In the genomic region with DNA sequence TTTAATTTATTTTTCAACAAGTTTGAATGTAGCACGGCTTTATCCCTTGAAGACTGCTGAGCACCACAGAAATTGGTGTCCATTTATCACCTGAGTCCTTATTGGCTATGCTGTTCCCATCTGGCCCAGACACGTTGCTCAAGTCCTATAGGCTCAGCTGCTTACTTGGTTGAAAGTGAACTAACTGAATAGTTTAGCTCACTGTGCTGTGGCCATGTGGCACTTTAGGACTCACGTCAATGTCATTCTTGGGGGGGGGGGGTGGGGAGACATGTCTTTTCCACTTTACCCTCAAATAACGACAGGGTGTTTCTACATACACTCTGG, we compare ENCODE assay signal across 23 mouse cellular contexts.
A peak's percentile ranks its signal among the peaks of the same experiment; 100 is the strongest.
DNase-seq lines count a peak whose midpoint lies in the region; ATAC-seq and TF ChIP-seq lines count a peak whose summit lies in the region.
"Had no signal": no experiment of that assay in that cellular context is flagged by ENCODE, and none has a peak within 500 bp of the region (broad histone marks: within the 10 kb centered on the region; RNA-seq: fewer than 3 reads in every experiment).

No protein-coding gene starts in this region.

- H3K4me1 ChIP-seq in forebrain, embryonic 13.5 days, result no peaks in the 10 kb centered on the region
- no peaks in the 10 kb centered on the region for H3K4me1 ChIP-seq in forebrain, embryonic 11.5 days (replicated peaks; ENCODE audit: control insufficient read depth, insufficient read depth, low read length)
- no peaks in the 10 kb centered on the region for H3K4me1 ChIP-seq in midbrain, embryonic 12.5 days
- no peaks in the 10 kb centered on the region for H3K4me1 ChIP-seq in midbrain, embryonic 15.5 days
- H3K4me1 ChIP-seq in CH12.LX (ENCODE audit: control insufficient read depth in 1 of 2, insufficient read depth in 2 of 2), result peaks cover 4 to 40% of the 10 kb centered on the region in 2 experiments; a peak in 3 of 4 replicates
- no peaks in the 10 kb centered on the region; the same call in 1 of the 2 replicates for H3K4me1 ChIP-seq in hindbrain, embryonic 15.5 days (replicated peaks)
- H3K4me1 ChIP-seq in heart, adult 2 months (ENCODE audit: control insufficient read depth, insufficient read depth, low read length), result no peaks in the 10 kb centered on the region
- H3K4me1 ChIP-seq: embryonic facial prominence, embryonic 12.5 days; embryonic facial prominence, embryonic 15.5 days; forebrain, embryonic 12.5 days had no signal

- in situ Hi-C loops in CH12.LX (cut with MboI; ENCODE audit: low pct_ligation_motif_present, low pct_unique_long_range_greater_than_20kb, low sequenced_read_pairs), result loop anchor here (5.0 kb wide), 1 partner anchor 34 kb away; no protein-coding TSS in a partner anchor

- no peak overlapping the region for H3K4me3 ChIP-seq in forebrain, embryonic 13.5 days
- no peak overlapping the region for H3K4me3 ChIP-seq in forebrain, embryonic 11.5 days (ENCODE audit: low read depth, low read length)
- H3K4me3 ChIP-seq in midbrain, embryonic 12.5 days, result no peak overlapping the region
- no peak overlapping the region for H3K4me3 ChIP-seq in midbrain, embryonic 15.5 days
- peak overlapping the region; percentile 47 to 83 (median 66) for H3K4me3 ChIP-seq in CH12.LX (replicated peaks in 1 of 3; ENCODE audit: low read depth in 2 of 3, low read length in 2 of 3, poor library complexity in 1 of 3)
- H3K4me3 ChIP-seq in hindbrain, embryonic 15.5 days, result no peak overlapping the region
- H3K4me3 ChIP-seq in heart, adult 2 months, result no peak overlapping the region
- H3K4me3 ChIP-seq: embryonic facial prominence, embryonic 12.5 days; embryonic facial prominence, embryonic 15.5 days; forebrain, embryonic 12.5 days had no signal

- H3K36me3 ChIP-seq in forebrain, embryonic 13.5 days (ENCODE audit: poor library complexity, severe bottlenecking), result no peaks in the 10 kb centered on the region
- no peaks in the 10 kb centered on the region for H3K36me3 ChIP-seq in forebrain, embryonic 11.5 days (ENCODE audit: control insufficient read depth, insufficient read depth, low read length)
- H3K36me3 ChIP-seq in midbrain, embryonic 12.5 days, result no peaks in the 10 kb centered on the region
- H3K36me3 ChIP-seq in midbrain, embryonic 15.5 days (replicated peaks), result no peaks in the 10 kb centered on the region
- H3K36me3 ChIP-seq in CH12.LX (replicated peaks in 1 of 2; ENCODE audit: control insufficient read depth in 1 of 2, insufficient read depth in 1 of 2, low read length in 1 of 2), result peaks cover 0 to 16% of the 10 kb centered on the region in 2 experiments
- no peaks in the 10 kb centered on the region for H3K36me3 ChIP-seq in hindbrain, embryonic 15.5 days
- H3K36me3 ChIP-seq in heart, adult 2 months (ENCODE audit: control insufficient read depth, insufficient read depth, low read length), result no peaks in the 10 kb centered on the region
- H3K36me3 ChIP-seq: embryonic facial prominence, embryonic 12.5 days; embryonic facial prominence, embryonic 15.5 days; forebrain, embryonic 12.5 days; G1E had no signal

- TF ChIP-seq POLR2A in CH12.LX (IDR thresholded peaks at IDR 0.05; ENCODE audit: low read depth, low read length), result no peak
- no peak for TF ChIP-seq POLR2A in heart, adult 2 months (IDR thresholded peaks at IDR 0.05; ENCODE audit: insufficient read depth, low read depth, low read length)

- H3K27ac ChIP-seq in forebrain, embryonic 13.5 days, result no peak overlapping the region
- no peak overlapping the region for H3K27ac ChIP-seq in forebrain, embryonic 11.5 days (ENCODE audit: low read depth, low read length)
- no peak overlapping the region for H3K27ac ChIP-seq in midbrain, embryonic 12.5 days (replicated peaks)
- H3K27ac ChIP-seq in midbrain, embryonic 15.5 days, result no peak overlapping the region
- H3K27ac ChIP-seq in CH12.LX (ENCODE audit: insufficient read depth, low read depth), result no peak overlapping the region; the same call in 1 of the 2 replicates
- no peak overlapping the region for H3K27ac ChIP-seq in hindbrain, embryonic 15.5 days (replicated peaks)
- H3K27ac ChIP-seq in heart, adult 2 months, result no peak overlapping the region
- H3K27ac ChIP-seq: embryonic facial prominence, embryonic 12.5 days; embryonic facial prominence, embryonic 15.5 days; forebrain, embryonic 12.5 days had no signal

- no peak overlapping the region for H3K9ac ChIP-seq in forebrain, embryonic 13.5 days
- no peak overlapping the region for H3K9ac ChIP-seq in forebrain, embryonic 11.5 days (ENCODE audit: low read length)
- H3K9ac ChIP-seq in midbrain, embryonic 12.5 days (replicated peaks), result no peak overlapping the region
- H3K9ac ChIP-seq in midbrain, embryonic 15.5 days, result no peak overlapping the region
- peak overlapping the region; percentile 93 for H3K9ac ChIP-seq in CH12.LX (ENCODE audit: insufficient read depth, low read depth)
- no peak overlapping the region for H3K9ac ChIP-seq in hindbrain, embryonic 15.5 days
- no peak overlapping the region for H3K9ac ChIP-seq in heart, adult 2 months (ENCODE audit: low read depth, low read length)
- H3K9ac ChIP-seq: embryonic facial prominence, embryonic 12.5 days; embryonic facial prominence, embryonic 15.5 days; forebrain, embryonic 12.5 days had no signal

- H3K27me3 ChIP-seq in forebrain, embryonic 13.5 days, result no peaks in the 10 kb centered on the region
- no peaks in the 10 kb centered on the region for H3K27me3 ChIP-seq in forebrain, embryonic 11.5 days (ENCODE audit: control insufficient read depth, insufficient read depth, low read length)
- H3K27me3 ChIP-seq in midbrain, embryonic 12.5 days, result no peaks in the 10 kb centered on the region
- no peaks in the 10 kb centered on the region for H3K27me3 ChIP-seq in midbrain, embryonic 15.5 days (replicated peaks)
- H3K27me3 ChIP-seq in CH12.LX (replicated peaks), result no peaks in the 10 kb centered on the region
- no peaks in the 10 kb centered on the region for H3K27me3 ChIP-seq in hindbrain, embryonic 15.5 days
- no peaks in the 10 kb centered on the region for H3K27me3 ChIP-seq in heart, adult 2 months (ENCODE audit: control insufficient read depth, insufficient read depth, low read length)
- H3K27me3 ChIP-seq: embryonic facial prominence, embryonic 12.5 days; embryonic facial prominence, embryonic 15.5 days; forebrain, embryonic 12.5 days had no signal

- no peak for TF ChIP-seq CTCF in CH12.LX (conservative IDR thresholded peaks at IDR 0.05 in 1 of 2, IDR thresholded peaks at IDR 0.05 in 1 of 2; ENCODE audit: low read depth in 2 of 2, low read length in 2 of 2)
- no peak for TF ChIP-seq CTCF in heart, adult 2 months (IDR thresholded peaks at IDR 0.05)

- intact Hi-C loops in heart, adult 2 months (cut with DNase I), result no loop called here

- dilution Hi-C loops in CH12.LX (cut with MboI; ENCODE audit: extremely low pct_ligation_motif_present, extremely low pct_unique_long_range_greater_than_20kb, low sequenced_read_pairs), result no loop called here

- no peak for TF ChIP-seq RAD21 in CH12.LX (IDR thresholded peaks at IDR 0.05; ENCODE audit: low read depth, low read length)

- 55% methylated on average over 4 of the region's 4 CpGs for WGBS in forebrain, embryonic 13.5 days
- 79% methylated on average over 4 of the region's 4 CpGs for WGBS in forebrain, embryonic 11.5 days
- WGBS in midbrain, embryonic 12.5 days, result 78% methylated on average over 4 of the region's 4 CpGs
- 56% methylated on average over 4 of the region's 4 CpGs for WGBS in midbrain, embryonic 15.5 days
- 47% methylated on average over 4 of the region's 4 CpGs for WGBS in hindbrain, embryonic 15.5 days
- 88% methylated on average over 4 of the region's 4 CpGs for WGBS in heart, adult 2 months

- peaks cover 28% of the 10 kb centered on the region for H3K79me2 ChIP-seq in CH12.LX (replicated peaks; ENCODE audit: control insufficient read depth, extremely low read depth, insufficient read depth, poor library complexity, severe bottlenecking)
- H3K79me2 ChIP-seq in heart, adult 2 months (replicated peaks; ENCODE audit: control insufficient read depth, insufficient read depth, low read length), result no peaks in the 10 kb centered on the region

- no peaks in the 10 kb centered on the region for H3K9me3 ChIP-seq in forebrain, embryonic 13.5 days (replicated peaks)
- H3K9me3 ChIP-seq in forebrain, embryonic 11.5 days (ENCODE audit: control insufficient read depth, low read length), result no peaks in the 10 kb centered on the region
- H3K9me3 ChIP-seq in midbrain, embryonic 12.5 days, result no peaks in the 10 kb centered on the region
- no peaks in the 10 kb centered on the region for H3K9me3 ChIP-seq in midbrain, embryonic 15.5 days
- no peaks in the 10 kb centered on the region for H3K9me3 ChIP-seq in CH12.LX (replicated peaks; ENCODE audit: low read length)
- no peaks in the 10 kb centered on the region for H3K9me3 ChIP-seq in hindbrain, embryonic 15.5 days
- H3K9me3 ChIP-seq: embryonic facial prominence, embryonic 12.5 days; embryonic facial prominence, embryonic 15.5 days; forebrain, embryonic 12.5 days; G1E had no signal

- ATAC-seq in forebrain, embryonic 13.5 days, result peak; percentile 33; the same call in 1 of the 2 replicates
- no peak for ATAC-seq in forebrain, embryonic 11.5 days (replicated peaks; ENCODE audit: low FRiP score)
- ATAC-seq in midbrain, embryonic 12.5 days (ENCODE audit: low FRiP score, low read depth), result 0 out of 2 replicates have a peak, but pooled peaks have one; percentile 34
- ATAC-seq in midbrain, embryonic 15.5 days (replicated peaks), result no peak
- ATAC-seq in hindbrain, embryonic 15.5 days (ENCODE audit: low FRiP score, low read depth), result peak; percentile 48; the same call in 1 of the 2 replicates
- ATAC-seq: forebrain, embryonic 16.5 days; intestine, postnatal 0 days; Patski had no signal

- no peak for TF ChIP-seq EP300 in CH12.LX (IDR thresholded peaks at IDR 0.05; ENCODE audit: low read length)
- TF ChIP-seq EP300 in heart, adult 2 months (IDR thresholded peaks at IDR 0.05; ENCODE audit: insufficient read depth, low read depth, low read length), result no peak

- no peak overlapping the region for H3K4me2 ChIP-seq in forebrain, embryonic 13.5 days
- no peak overlapping the region for H3K4me2 ChIP-seq in forebrain, embryonic 11.5 days (ENCODE audit: low read depth, low read length, severe bottlenecking)
- no peak overlapping the region for H3K4me2 ChIP-seq in midbrain, embryonic 12.5 days (replicated peaks)
- H3K4me2 ChIP-seq in midbrain, embryonic 15.5 days, result no peak overlapping the region
- H3K4me2 ChIP-seq in CH12.LX (ENCODE audit: insufficient read depth, low read depth, poor library complexity, severe bottlenecking), result peak overlapping the region; percentile 100
- no peak overlapping the region for H3K4me2 ChIP-seq in hindbrain, embryonic 15.5 days
- H3K4me2 ChIP-seq: embryonic facial prominence, embryonic 12.5 days; embryonic facial prominence, embryonic 15.5 days; forebrain, embryonic 12.5 days; heart, embryonic 11.5 days had no signal

- no peak for DNase-seq in forebrain, embryonic 11.5 days (ENCODE audit: low spot score)
- DNase-seq in CH12.LX (ENCODE audit: extremely low read depth), result peak; percentile 61
- no peak for DNase-seq in heart, adult 2 months
- no peak for DNase-seq in heart, postnatal 4 days
- DNase-seq: adrenal gland, postnatal 10 days; adrenal gland, postnatal 36 days; cerebellum, adult 18-20 months; cerebellum, adult 9-10 months; cerebellum, postnatal 25 days; gastrocnemius, postnatal 10 days; gastrocnemius, postnatal 36 days had no signal

TF ChIP-seq in CH12.LX, 34 proteins besides CTCF, POLR2A, EP300 and RAD21 (continues in another document):
- TF ChIP-seq USF1 (IDR thresholded peaks at IDR 0.05; ENCODE audit: low read depth, low read length), result no peak
- TF ChIP-seq MYC (IDR thresholded peaks at IDR 0.05; ENCODE audit: low read depth, low read length), result peak; percentile 25; the same call in 1 of the 2 replicates

Comparison
In these comparisons a context has a peak if more than half of its experiments do, and no peak if none do; other contexts are left out.
1. ATAC-seq: peak in forebrain, embryonic 13.5 days (single experiment), midbrain, embryonic 12.5 days (single experiment) and hindbrain, embryonic 15.5 days (single experiment); none in forebrain, embryonic 11.5 days (single experiment) and midbrain, embryonic 15.5 days (single experiment).
2. H3K4me3 ChIP-seq: peak in CH12.LX (3 of 3); none in forebrain, embryonic 13.5 days (single experiment), forebrain, embryonic 11.5 days (single experiment), midbrain, embryonic 12.5 days (single experiment), midbrain, embryonic 15.5 days (single experiment), hindbrain, embryonic 15.5 days (single experiment) and heart, adult 2 months (single experiment).